Mouse (Mus musculus): ENCODE data around the gene Gtf3c1.
"Not testable (repeated sequence)": the region's sequence is repeated elsewhere in the genome, so short reads cannot be mapped to it uniquely, and the experiment has no call there.

The Gtf3c1 gene

GRCm38 (mm10) chr7:125707593-125708022, at the start of gene Gtf3c1, which contains the start of gene D430042O09Rik:
Gene Gtf3c1 (minus strand): TSS chr7:125707780.
Gene D430042O09Rik (plus strand): TSS chr7:125707888.
- DNase-seq (ENCODE audit: low spot score), result peak; percentile 100

GRCm38 (mm10) chr7:125756806-125757205, 49.2 kb upstream of the Gtf3c1 start:
- DNase-seq (ENCODE audit: low spot score), result no peak

GRCm38 (mm10) chr7:125753326-125753715, 45.7 kb upstream of the Gtf3c1 start:
- DNase-seq (ENCODE audit: low spot score), result no peak

- no peak for DNase-seq (ENCODE audit: low spot score)
Measured at GRCm38 (mm10) chr7:125752699-125753325, 45.2 kb upstream of the Gtf3c1 start.

- peak; percentile 79 for DNase-seq (ENCODE audit: low spot score)
Measured at GRCm38 (mm10) chr7:125748186-125748585, 40.6 kb upstream of the Gtf3c1 start.

GRCm38 (mm10) chr7:125747316-125747690, 39.7 kb upstream of the Gtf3c1 start:
- peak; percentile 42 for DNase-seq (ENCODE audit: low spot score)

GRCm38 (mm10) chr7:125746621-125747315, 39.2 kb upstream of the Gtf3c1 start:
- no peak for DNase-seq (ENCODE audit: low spot score)

- no peak for DNase-seq (ENCODE audit: low spot score)
Measured at GRCm38 (mm10) chr7:125744774-125745173, 37.2 kb upstream of the Gtf3c1 start.

- no peak for DNase-seq (ENCODE audit: low spot score)
Measured at GRCm38 (mm10) chr7:125741271-125741703, 33.7 kb upstream of the Gtf3c1 start.

- DNase-seq (ENCODE audit: low spot score), result no peak
Measured at GRCm38 (mm10) chr7:125740521-125740920, 32.9 kb upstream of the Gtf3c1 start.

GRCm38 (mm10) chr7:125736366-125737015, 28.9 kb upstream of the Gtf3c1 start:
- DNase-seq (ENCODE audit: low spot score), result no peak

- no peak for DNase-seq (ENCODE audit: low spot score)
Measured at GRCm38 (mm10) chr7:125733791-125734190, 26.2 kb upstream of the Gtf3c1 start.

- DNase-seq (ENCODE audit: low spot score), result no peak
Measured at GRCm38 (mm10) chr7:125731679-125732078, 24.1 kb upstream of the Gtf3c1 start.

- no peak for DNase-seq (ENCODE audit: low spot score)
Measured at GRCm38 (mm10) chr7:125723189-125723972, 15.8 kb upstream of the Gtf3c1 start.

GRCm38 (mm10) chr7:125722127-125722526, 14.5 kb upstream of the Gtf3c1 start:
- DNase-seq (ENCODE audit: low spot score), result no peak

GRCm38 (mm10) chr7:125721033-125721432, 13.5 kb upstream of the Gtf3c1 start:
- DNase-seq (ENCODE audit: low spot score), result no peak

- DNase-seq (ENCODE audit: low spot score), result no peak
Measured at GRCm38 (mm10) chr7:125720370-125720769, 12.8 kb upstream of the Gtf3c1 start.

GRCm38 (mm10) chr7:125717612-125718011, 10.0 kb upstream of the Gtf3c1 start:
- DNase-seq (ENCODE audit: low spot score), result no peak

- DNase-seq (ENCODE audit: low spot score), result no peak
Measured at GRCm38 (mm10) chr7:125716724-125717123, 9.1 kb upstream of the Gtf3c1 start.

- DNase-seq (ENCODE audit: low spot score), result no peak
Measured at GRCm38 (mm10) chr7:125714803-125715202, 7.2 kb upstream of the Gtf3c1 start.

GRCm38 (mm10) chr7:125713542-125714055, 6.0 kb upstream of the Gtf3c1 start:
- DNase-seq (ENCODE audit: low spot score), result not testable (repeated sequence)

- no peak for DNase-seq (ENCODE audit: low spot score)
Measured at GRCm38 (mm10) chr7:125708100-125708499, 520 bp upstream of the Gtf3c1 start.

Measured in retina, embryonic 14.5 days (tissue).